Mouse (Mus musculus) embryo, embryonic 11 days (tissue): Measurements from ENCODE around the gene Tm2d1.
"Not testable (repeated sequence)": the region's sequence is repeated elsewhere in the genome, so short reads cannot be mapped to it uniquely, and the experiment has no call there.

ENCODE experiments used
- DNase-seq: peaks from one replicate; pipeline ENCODE4 v3.0.0-alpha.2; 2015

The Tm2d1 gene

DNA sequence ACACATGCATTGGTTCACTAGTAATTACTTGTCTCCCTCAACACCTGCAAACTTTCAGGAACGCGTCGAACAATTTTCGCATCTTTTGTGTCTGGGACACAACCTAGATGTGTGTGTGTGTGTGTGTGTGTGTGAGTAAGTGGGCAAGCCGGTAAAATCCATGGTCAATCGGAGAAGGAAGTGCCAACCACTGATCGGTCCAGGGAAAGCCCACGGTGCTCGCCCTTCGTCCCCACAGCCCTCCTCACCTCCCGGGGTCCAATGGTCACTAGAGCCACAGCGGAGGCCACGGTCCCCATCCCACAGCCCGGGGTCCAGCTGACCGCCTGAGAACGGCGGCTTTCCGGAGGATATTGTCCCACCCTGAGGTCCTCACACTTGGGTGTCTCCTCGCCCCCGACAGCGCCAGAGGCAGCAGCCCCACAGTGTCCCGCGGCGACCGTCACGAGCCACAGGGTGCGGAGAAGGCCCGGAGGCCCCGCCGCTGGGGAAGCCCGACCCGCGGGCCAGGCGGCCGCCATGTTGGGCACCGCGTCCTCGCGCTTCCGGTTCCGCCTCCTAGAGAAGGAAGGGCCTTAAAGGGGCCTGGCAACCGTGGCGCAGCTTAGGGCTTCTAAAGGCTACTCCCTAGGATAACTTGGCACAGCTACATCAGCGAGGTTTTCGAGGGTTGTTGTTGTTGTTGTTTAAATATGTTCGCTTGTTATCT, at the start of gene Tm2d1:
Tm2d1 (minus strand) TSS at position 591 of the 709 bp plus-strand sequence.
- peak; percentile 93 for DNase-seq

- DNase-seq = no peak
Observed at GRCm38 (mm10) chr4:98428371-98428770, 45.3 kb upstream of the Tm2d1 start.

DNA sequence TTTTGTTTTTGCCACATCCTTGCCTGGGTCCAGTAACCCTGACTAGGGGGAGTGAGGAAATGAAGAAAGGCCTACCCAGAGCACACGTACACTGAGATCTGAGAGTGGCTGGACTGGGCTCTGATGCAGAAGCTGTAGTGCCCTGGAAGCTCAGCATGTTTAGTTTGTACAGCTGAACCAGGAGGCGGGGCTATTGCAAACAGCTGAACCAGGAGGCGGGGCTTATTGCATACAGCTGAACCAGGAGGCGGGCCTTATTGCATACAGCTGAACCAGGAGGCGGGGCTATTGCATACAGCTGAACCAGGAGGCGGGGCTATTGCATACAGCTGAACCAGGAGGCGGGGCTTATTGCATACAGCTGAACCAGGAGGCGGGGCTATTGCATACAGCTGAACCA, 32.0 kb upstream of the Tm2d1 start:
- DNase-seq = not testable (repeated sequence)

DNA sequence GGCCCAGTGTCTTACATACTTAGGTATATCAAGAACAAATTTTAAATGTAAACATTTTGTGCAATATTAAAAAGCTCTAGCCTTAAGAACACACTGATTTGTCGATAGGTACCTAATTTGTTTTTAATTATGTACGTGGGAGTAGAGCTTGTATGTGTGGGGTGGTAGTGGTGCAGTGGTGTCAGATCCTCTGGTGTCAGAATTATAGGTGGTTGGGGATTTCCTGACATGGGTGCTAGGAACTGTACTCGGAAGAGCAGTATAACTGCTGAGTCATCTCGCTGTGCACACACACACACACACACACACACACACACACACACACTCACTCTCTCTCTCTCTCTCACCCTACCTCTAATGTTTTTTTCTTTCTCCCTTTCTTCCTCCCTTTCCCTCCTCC, 25.3 kb upstream of the Tm2d1 start:
- no peak for DNase-seq

- no peak for DNase-seq
Observed at GRCm38 (mm10) chr4:98404412-98404811, 21.3 kb upstream of the Tm2d1 start.

GRCm38 (mm10) chr4:98403492-98403891, 20.4 kb upstream of the Tm2d1 start:
- no peak for DNase-seq

- DNase-seq = no peak
Observed at GRCm38 (mm10) chr4:98401584-98401962, 18.5 kb upstream of the Tm2d1 start.

GRCm38 (mm10) chr4:98400926-98401583, 17.9 kb upstream of the Tm2d1 start:
- no peak for DNase-seq

DNA sequence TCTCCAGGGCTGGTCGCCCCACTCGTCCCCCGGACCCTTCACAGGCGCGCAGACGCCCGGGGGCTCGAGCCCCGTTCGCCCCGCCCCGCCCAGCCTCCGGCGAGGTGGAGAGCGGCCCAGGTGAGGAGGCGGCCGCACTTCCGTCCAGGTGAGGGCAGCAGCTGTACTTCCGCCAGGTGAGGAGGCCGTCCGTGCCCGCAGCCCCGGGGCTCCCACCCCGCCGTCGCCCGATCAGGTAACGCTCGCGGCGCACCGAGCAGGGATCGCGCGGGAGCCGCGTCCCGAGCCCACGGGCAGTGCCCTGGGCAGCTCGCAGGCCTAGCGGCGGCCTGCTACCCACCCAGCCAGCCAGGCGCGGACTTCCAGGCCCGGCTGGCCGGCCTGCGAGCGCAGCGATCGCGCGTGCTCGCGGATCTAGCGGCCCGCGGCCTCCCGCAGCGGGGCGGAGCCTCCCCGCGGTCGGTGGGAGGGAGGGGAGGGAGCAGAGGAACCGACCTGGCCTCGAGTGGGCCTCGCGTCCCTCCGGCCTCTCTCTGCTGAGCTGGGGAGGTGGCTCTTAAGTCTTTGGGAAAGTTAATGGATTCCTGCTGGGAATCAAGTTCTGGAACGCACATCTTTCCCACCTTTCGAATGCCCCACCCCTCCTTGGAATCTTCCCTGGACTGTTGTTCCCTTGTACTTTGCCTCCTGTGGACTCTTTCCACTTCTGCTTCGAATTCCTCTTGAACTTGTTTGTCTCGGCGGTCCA, 12.8 kb upstream of the Tm2d1 start, which contains the start of gene Patj:
Patj (plus strand) TSS at position 96 of the 748 bp plus-strand sequence.
- peak; percentile 79 for DNase-seq

- no peak for DNase-seq
Observed at GRCm38 (mm10) chr4:98395346-98395689, 12.2 kb upstream of the Tm2d1 start.

DNA sequence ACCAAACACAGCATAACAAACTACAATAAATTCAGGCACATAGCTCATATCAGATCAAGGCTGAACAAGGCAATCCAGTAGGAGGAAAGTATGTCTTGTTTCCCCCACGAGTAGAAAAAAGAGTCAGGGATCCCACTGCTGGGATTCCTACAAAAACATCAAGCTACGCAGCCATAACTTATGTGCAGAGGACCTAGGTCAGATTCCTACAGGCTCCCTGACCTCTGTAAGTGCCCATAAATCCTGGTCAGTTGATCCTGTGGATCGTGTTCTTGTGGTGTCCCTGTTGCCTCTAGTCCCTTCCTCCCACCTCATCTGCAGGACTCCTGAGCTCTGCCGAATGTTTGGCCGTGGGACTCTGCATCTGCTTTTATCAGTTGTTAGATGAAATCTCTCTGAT, 1.9 kb upstream of the Tm2d1 start:
- DNase-seq = no peak

DNA sequence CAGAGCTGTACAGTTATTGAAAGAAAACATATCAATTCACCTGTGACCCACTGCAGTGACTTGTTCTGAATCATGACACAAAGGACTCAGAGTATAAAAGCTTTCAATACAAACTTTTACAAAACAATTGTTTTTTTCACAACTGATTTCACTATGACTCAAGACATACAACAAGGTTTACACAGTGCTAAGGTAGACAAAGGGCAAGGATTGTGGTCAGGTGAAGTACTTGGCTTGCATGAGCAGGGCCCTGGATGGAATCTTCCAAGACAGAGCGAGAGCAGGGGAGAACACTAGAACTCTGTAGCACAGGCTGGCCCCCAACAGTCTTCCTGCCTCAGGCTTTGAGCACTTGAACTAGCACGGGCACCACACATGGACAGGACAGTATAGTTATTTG, 6.2 kb downstream of the Tm2d1 start:
- no peak for DNase-seq

- no peak for DNase-seq
Observed at GRCm38 (mm10) chr4:98375401-98375800, 7.7 kb downstream of the Tm2d1 start.

DNA sequence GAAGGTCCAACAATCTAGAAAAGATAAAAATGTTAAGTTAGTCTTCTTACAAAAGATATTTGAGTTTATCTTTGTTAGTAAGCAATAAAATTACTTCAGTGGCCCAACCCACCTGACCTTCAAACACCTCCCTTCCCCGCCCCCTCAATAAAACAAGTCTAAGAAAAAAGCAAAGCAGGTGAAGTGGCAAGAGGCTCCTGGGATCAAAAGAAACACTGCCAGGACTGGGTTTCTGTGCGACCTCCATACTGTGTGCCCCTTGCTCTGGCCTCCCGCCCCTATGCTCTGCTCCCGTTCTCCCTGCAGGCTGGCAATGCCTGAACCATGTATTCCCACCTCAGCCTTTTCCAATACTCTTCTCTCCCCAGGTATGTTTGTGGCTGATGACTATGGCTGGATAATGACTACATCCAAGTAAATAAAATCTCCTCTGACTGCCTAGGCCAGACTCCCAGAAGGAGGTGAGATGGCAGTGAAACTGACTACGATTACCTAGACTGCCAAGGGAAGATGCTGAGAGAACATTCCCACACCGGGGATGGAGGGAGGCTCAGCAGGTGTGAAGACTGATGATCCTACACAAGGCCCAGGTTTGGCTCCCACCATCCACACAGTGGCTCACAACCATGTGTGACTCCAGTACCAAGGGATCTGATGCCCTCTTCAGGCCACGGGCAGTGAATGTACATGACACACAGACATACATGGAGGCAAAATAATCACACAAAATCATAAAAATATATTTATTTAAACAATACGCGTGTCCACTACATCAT, 24.9 kb downstream of the Tm2d1 start:
- DNase-seq = no peak

GRCm38 (mm10) chr4:98348580-98348979, 34.5 kb downstream of the Tm2d1 start:
- no peak for DNase-seq

- no peak for DNase-seq
Observed at GRCm38 (mm10) chr4:98345783-98346182, 37.3 kb downstream of the Tm2d1 start.

GRCm38 (mm10) chr4:98339992-98340564, 43.0 kb downstream of the Tm2d1 start:
- no peak for DNase-seq

GRCm38 (mm10) chr4:98338636-98339630, 44.2 kb downstream of the Tm2d1 start:
- DNase-seq = no peak

DNA sequence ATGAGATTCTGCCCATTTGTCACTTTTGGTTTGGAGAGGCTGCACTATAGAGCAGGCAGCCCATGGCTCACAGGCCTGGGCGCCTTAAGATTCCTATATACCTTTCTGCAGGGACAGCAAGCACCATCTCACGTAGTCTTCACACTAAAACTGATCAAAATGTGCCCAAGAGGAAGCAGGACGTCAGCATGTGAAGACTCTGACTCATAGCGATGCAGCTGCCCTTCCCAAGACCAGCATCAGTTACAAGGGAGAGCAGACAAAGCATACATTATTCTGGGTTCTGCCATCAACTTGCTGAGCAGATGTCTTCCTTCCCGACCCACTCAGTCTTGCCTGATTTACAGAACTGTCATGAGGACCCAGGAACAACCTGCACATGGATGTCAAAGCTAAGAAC, 45.9 kb downstream of the Tm2d1 start:
- no peak for DNase-seq

DNA sequence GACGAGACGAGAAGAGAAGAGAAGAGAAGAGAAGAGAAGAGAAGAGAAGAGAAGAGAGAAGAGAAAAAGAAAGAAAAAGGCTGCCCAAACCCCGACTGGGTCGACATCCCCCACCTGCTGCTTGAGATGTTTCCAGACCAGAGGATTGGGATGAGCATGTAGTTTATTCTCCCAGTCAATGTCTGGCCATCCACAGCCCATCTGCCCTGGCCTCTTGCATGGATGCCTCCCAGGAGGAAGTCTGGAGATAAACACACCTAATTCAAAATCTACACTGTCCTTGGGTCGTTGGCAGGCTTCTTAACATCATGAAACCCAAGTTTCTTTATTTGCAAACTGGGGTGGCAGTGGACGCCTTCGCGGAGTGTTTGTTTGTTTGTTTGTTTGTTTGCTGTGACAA, 47.4 kb downstream of the Tm2d1 start:
- no peak for DNase-seq

DNA sequence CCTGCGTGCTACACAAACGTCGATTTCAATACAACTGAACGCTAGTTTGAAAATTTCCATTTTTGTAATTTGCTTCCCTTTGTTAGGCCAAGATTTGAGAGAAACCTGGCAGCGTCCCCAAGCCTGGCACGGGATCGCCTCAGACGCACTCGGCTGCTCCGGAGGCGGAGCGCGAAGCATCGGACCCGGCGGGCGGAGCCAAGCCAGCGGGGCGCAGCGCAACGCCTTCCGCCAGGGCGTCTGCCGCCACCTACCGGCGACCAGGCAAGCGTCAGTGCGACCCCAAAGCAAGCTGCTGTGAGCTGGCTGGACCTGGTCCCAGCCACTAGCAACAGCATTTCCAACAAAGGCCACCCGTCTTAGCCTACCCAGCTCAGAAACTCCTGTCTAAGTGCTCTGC, 60.9 kb downstream of the Tm2d1 start:
- DNase-seq = peak; percentile 97
